Mouse (Mus musculus): ENCODE measurements at regions not wholly inside any gene's neighbourhood (a gene's known extent, or its start where the extent isn't known, plus 50 kb on each side); places are given as distances from the start of the nearest gene placed in this dataset.

- 93% methylated on average over 3 of the region's 3 CpGs for WGBS
- no peak overlapping the region for H3K9ac ChIP-seq (replicated peaks)
- no peaks in the 10 kb centered on the region for H3K4me1 ChIP-seq
Measured at GRCm38 (mm10) chr1:78876156-78876555, 59.6 kb downstream of the Kcne4 start.

GRCm38 (mm10) chr1:78879246-78879645, 62.7 kb downstream of the Kcne4 start:
- Histone ChIP-seq H3K4me1 (no peaks in the 10 kb centered on the region), H3K36me3 (no peaks in the 10 kb centered on the region), H3K4me2 (replicated peaks) (no peak overlapping the region), H3K9ac (replicated peaks) (no peak overlapping the region), H3K27ac (replicated peaks) (no peak overlapping the region), H3K27me3 (no peaks in the 10 kb centered on the region), H3K9me3 (no peaks in the 10 kb centered on the region), H3K4me3 (no peak overlapping the region)
- no peak for ATAC-seq (ENCODE audit: low FRiP score, low read depth)
- WGBS, result 71% methylated on average over 2 of the region's 2 CpGs

More at GRCm38 (mm10) chr1:78876156-78876555, 59.6 kb downstream of the Kcne4 start:
- H3K27me3 ChIP-seq, result no peaks in the 10 kb centered on the region
- no peak for ATAC-seq (ENCODE audit: low FRiP score, low read depth)
- H3K36me3 ChIP-seq, result no peaks in the 10 kb centered on the region
- H3K27ac ChIP-seq (replicated peaks), result no peak overlapping the region
- no peak overlapping the region for H3K4me2 ChIP-seq (replicated peaks)
- H3K4me3 ChIP-seq, result no peak overlapping the region
- H3K9me3 ChIP-seq, result no peaks in the 10 kb centered on the region

GRCm38 (mm10) chr1:78882455-78882854, 65.9 kb downstream of the Kcne4 start:
- Histone ChIP-seq H3K4me2 (replicated peaks) (no peak overlapping the region), H3K36me3 (no peaks in the 10 kb centered on the region), H3K4me3 (no peak overlapping the region), H3K27me3 (no peaks in the 10 kb centered on the region), H3K27ac (replicated peaks) (no peak overlapping the region), H3K4me1 (no peaks in the 10 kb centered on the region), H3K9me3 (no peaks in the 10 kb centered on the region), H3K9ac (replicated peaks) (no peak overlapping the region)
- no peak for ATAC-seq (ENCODE audit: low FRiP score, low read depth)
- 90% methylated on average over 3 of the region's 3 CpGs for WGBS

GRCm38 (mm10) chr1:78889241-78889640, 72.7 kb downstream of the Kcne4 start:
- Histone ChIP-seq H3K27ac (replicated peaks) (no peak overlapping the region), H3K4me2 (replicated peaks) (no peak overlapping the region), H3K9ac (replicated peaks) (no peak overlapping the region), H3K4me1 (no peaks in the 10 kb centered on the region), H3K9me3 (no peaks in the 10 kb centered on the region), H3K27me3 (no peaks in the 10 kb centered on the region), H3K36me3 (no peaks in the 10 kb centered on the region), H3K4me3 (no peak overlapping the region)
- 86% methylated on average over 9 of the region's 9 CpGs for whole genome bisulfite sequencing
- no peak for ATAC-seq (ENCODE audit: low FRiP score, low read depth)

- H3K36me3 ChIP-seq, result no peaks in the 10 kb centered on the region
- H3K9ac ChIP-seq (replicated peaks), result no peak overlapping the region
- no peak overlapping the region for H3K4me2 ChIP-seq (replicated peaks)
- H3K9me3 ChIP-seq, result no peaks in the 10 kb centered on the region
- H3K27ac ChIP-seq (replicated peaks), result no peak overlapping the region
- H3K4me1 ChIP-seq, result no peaks in the 10 kb centered on the region
- no peak overlapping the region for H3K4me3 ChIP-seq
- H3K27me3 ChIP-seq, result no peaks in the 10 kb centered on the region
- WGBS, result 90% methylated on average over 3 of the region's 3 CpGs
- ATAC-seq (ENCODE audit: low FRiP score, low read depth), result no peak
Measured at GRCm38 (mm10) chr1:78891344-78891743, 74.8 kb downstream of the Kcne4 start.

- H3K27me3 ChIP-seq, result no peaks in the 10 kb centered on the region
- H3K4me1 ChIP-seq, result no peaks in the 10 kb centered on the region
- ATAC-seq (ENCODE audit: low FRiP score, low read depth), result no peak
- H3K9me3 ChIP-seq, result no peaks in the 10 kb centered on the region
- H3K4me3 ChIP-seq, result no peak overlapping the region
- H3K4me2 ChIP-seq (replicated peaks), result no peak overlapping the region
- 84% methylated on average over 4 of the region's 4 CpGs for WGBS
- H3K36me3 ChIP-seq, result no peaks in the 10 kb centered on the region
- no peak overlapping the region for H3K27ac ChIP-seq (replicated peaks)
- H3K9ac ChIP-seq (replicated peaks), result no peak overlapping the region
Measured at GRCm38 (mm10) chr1:78894301-78894700, 77.7 kb downstream of the Kcne4 start.

GRCm38 (mm10) chr1:78895112-78895511, 78.6 kb downstream of the Kcne4 start:
- H3K9me3 ChIP-seq, result no peaks in the 10 kb centered on the region
- H3K36me3 ChIP-seq, result no peaks in the 10 kb centered on the region
- H3K4me2 ChIP-seq (replicated peaks), result no peak overlapping the region
- no peak for ATAC-seq (ENCODE audit: low FRiP score, low read depth)
- 93% methylated on average over 2 of the region's 2 CpGs for WGBS
- H3K4me1 ChIP-seq, result no peaks in the 10 kb centered on the region
- H3K27ac ChIP-seq (replicated peaks), result no peak overlapping the region
- H3K27me3 ChIP-seq, result no peaks in the 10 kb centered on the region
- H3K4me3 ChIP-seq, result no peak overlapping the region
- H3K9ac ChIP-seq (replicated peaks), result no peak overlapping the region

- Histone ChIP-seq H3K4me1 (peaks cover 7% of the 10 kb centered on the region; the same call in 1 of the 2 replicates), H3K9me3 (no peaks in the 10 kb centered on the region), H3K4me3 (no peak overlapping the region), H3K9ac (replicated peaks) (no peak overlapping the region), H3K4me2 (replicated peaks) (no peak overlapping the region), H3K36me3 (no peaks in the 10 kb centered on the region), H3K27me3 (no peaks in the 10 kb centered on the region), H3K27ac (replicated peaks) (no peak overlapping the region)
- WGBS, result 88% methylated on average over 1 of the region's 1 CpGs
- ATAC-seq (ENCODE audit: low FRiP score, low read depth), result no peak
Measured at GRCm38 (mm10) chr1:78907591-78907990, 91.0 kb downstream of the Kcne4 start.

- peak; percentile 68; the same call in 1 of the 2 replicates for ATAC-seq (ENCODE audit: low FRiP score, low read depth)
- no peak overlapping the region for H3K9ac ChIP-seq (replicated peaks)
- no peak overlapping the region for H3K4me3 ChIP-seq
- H3K4me1 ChIP-seq, result peaks cover 7% of the 10 kb centered on the region; the same call in 1 of the 2 replicates
- no peaks in the 10 kb centered on the region for H3K9me3 ChIP-seq
- H3K36me3 ChIP-seq, result no peaks in the 10 kb centered on the region
- no peaks in the 10 kb centered on the region for H3K27me3 ChIP-seq
- no peak overlapping the region for H3K4me2 ChIP-seq (replicated peaks)
- H3K27ac ChIP-seq (replicated peaks), result no peak overlapping the region
- 17% methylated on average over 5 of the region's 5 CpGs for WGBS
Measured at GRCm38 (mm10) chr1:78907991-78908390, 91.4 kb downstream of the Kcne4 start.

GRCm38 (mm10) chr1:78913791-78914190, 97.2 kb downstream of the Kcne4 start:
- no peak overlapping the region for H3K27ac ChIP-seq (replicated peaks)
- no peaks in the 10 kb centered on the region for H3K27me3 ChIP-seq
- no peak overlapping the region for H3K4me3 ChIP-seq
- H3K9ac ChIP-seq (replicated peaks), result no peak overlapping the region
- WGBS, result 44% methylated on average over 2 of the region's 2 CpGs
- no peak overlapping the region for H3K4me2 ChIP-seq (replicated peaks)
- no peaks in the 10 kb centered on the region for H3K36me3 ChIP-seq
- no peaks in the 10 kb centered on the region for H3K9me3 ChIP-seq
- ATAC-seq (ENCODE audit: low FRiP score, low read depth), result no peak
- no peaks in the 10 kb centered on the region for H3K4me1 ChIP-seq

- H3K9ac ChIP-seq (replicated peaks), result no peak overlapping the region
- no peaks in the 10 kb centered on the region for H3K36me3 ChIP-seq
- no peak overlapping the region for H3K4me3 ChIP-seq
- no peaks in the 10 kb centered on the region for H3K4me1 ChIP-seq
- no peaks in the 10 kb centered on the region for H3K9me3 ChIP-seq
- H3K4me2 ChIP-seq (replicated peaks), result no peak overlapping the region
- 46% methylated on average over 1 of the region's 1 CpGs for WGBS
- H3K27ac ChIP-seq (replicated peaks), result no peak overlapping the region
- no peaks in the 10 kb centered on the region for H3K27me3 ChIP-seq
- ATAC-seq (ENCODE audit: low FRiP score, low read depth), result no peak
Measured at GRCm38 (mm10) chr1:78919863-78920262, 103.3 kb downstream of the Kcne4 start.

- H3K9ac ChIP-seq (replicated peaks), result no peak overlapping the region
- ATAC-seq (ENCODE audit: low FRiP score, low read depth), result no peak
- H3K4me1 ChIP-seq, result no peaks in the 10 kb centered on the region
- no peak overlapping the region for H3K4me2 ChIP-seq (replicated peaks)
- no peaks in the 10 kb centered on the region for H3K36me3 ChIP-seq
- no peaks in the 10 kb centered on the region for H3K9me3 ChIP-seq
- no peak overlapping the region for H3K27ac ChIP-seq (replicated peaks)
- no peak overlapping the region for H3K4me3 ChIP-seq
- no peaks in the 10 kb centered on the region for H3K27me3 ChIP-seq
- WGBS, result 88% methylated on average over 1 of the region's 1 CpGs
Measured at GRCm38 (mm10) chr1:78929975-78930374, 113.4 kb downstream of the Kcne4 start.

- H3K4me3 ChIP-seq, result no peak overlapping the region
- H3K36me3 ChIP-seq, result no peaks in the 10 kb centered on the region
- no peaks in the 10 kb centered on the region for H3K4me1 ChIP-seq
- H3K9me3 ChIP-seq, result no peaks in the 10 kb centered on the region
- H3K9ac ChIP-seq (replicated peaks), result no peak overlapping the region
- ATAC-seq (ENCODE audit: low FRiP score, low read depth), result no peak
- no peak overlapping the region for H3K27ac ChIP-seq (replicated peaks)
- H3K27me3 ChIP-seq, result no peaks in the 10 kb centered on the region
- H3K4me2 ChIP-seq (replicated peaks), result no peak overlapping the region
Measured at GRCm38 (mm10) chr1:78939871-78940270, 123.3 kb downstream of the Kcne4 start.

Measured in midbrain, embryonic 12.5 days (tissue).